Mouse (Mus musculus) gastrocnemius, postnatal 14 days (tissue): ENCODE measurements around the gene Hook2. TPM values are rescaled to one million over a fixed set of nuclear protein-coding genes. Genes with fewer than 3 reads are reported as not detected.

Experiments
- DNase-seq: peaks from one replicate; pipeline ENCODE4 v3.0.0; 2021; ENCODE audit warnings: mixed read lengths
- intact Hi-C: fragments of 180-260 bp; cut with DNase I; formaldehyde crosslinking; loops from one replicate; pipeline ENCODE4 v1.15.1; 2025; ENCODE audit warnings: low total_unique reads
- total RNA-seq, 2 experiments: library from RNA; stranded (reverse); gene quantifications; 2 replicates each; pipeline ENCODE4 v1.2.3; 2021

Hook2 gene
- total RNA-seq, 2 experiments from 2014 or later: 1.4 to 1.5 TPM

- intact Hi-C loops: no loop called here
Observed at GRCm38 (mm10) chr8:84985049-84985683, 5.2 kb upstream of the Hook2 start.

GRCm38 (mm10) chr8:84985684-84986378, 4.6 kb upstream of the Hook2 start:
- DNase-seq: peak; percentile 85
- intact Hi-C loops: no loop called here

More at GRCm38 (mm10) chr8:84985049-84985683, 5.2 kb upstream of the Hook2 start:
- DNase-seq: no peak

DNA sequence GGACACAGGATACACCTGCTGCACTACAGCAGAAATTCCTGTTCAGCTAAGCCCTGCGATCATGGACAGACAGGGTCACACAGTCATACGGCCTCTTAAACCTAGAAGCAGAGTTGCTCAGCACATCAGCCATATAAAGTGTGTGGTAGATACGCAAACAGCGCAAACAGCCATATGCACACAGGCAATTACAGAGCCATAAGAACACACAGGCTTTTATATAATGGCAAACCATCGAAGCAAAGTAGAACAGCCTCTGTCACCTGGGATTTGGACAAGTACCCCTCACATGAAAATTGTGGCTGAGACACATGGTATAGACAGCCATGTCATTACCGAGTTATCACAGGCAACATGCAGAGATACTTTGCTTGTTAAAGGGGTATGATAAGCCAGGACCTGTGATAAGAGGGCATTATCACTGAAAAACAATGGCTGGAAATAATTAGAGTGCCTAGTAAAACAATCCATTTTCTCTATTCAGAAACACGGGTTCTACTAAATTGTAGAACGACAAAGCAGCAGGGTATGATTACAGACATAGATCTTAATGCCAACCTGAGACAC, 3.9 kb upstream of the Hook2 start:
- DNase-seq: no peak
- intact Hi-C loops: no loop called here

DNA sequence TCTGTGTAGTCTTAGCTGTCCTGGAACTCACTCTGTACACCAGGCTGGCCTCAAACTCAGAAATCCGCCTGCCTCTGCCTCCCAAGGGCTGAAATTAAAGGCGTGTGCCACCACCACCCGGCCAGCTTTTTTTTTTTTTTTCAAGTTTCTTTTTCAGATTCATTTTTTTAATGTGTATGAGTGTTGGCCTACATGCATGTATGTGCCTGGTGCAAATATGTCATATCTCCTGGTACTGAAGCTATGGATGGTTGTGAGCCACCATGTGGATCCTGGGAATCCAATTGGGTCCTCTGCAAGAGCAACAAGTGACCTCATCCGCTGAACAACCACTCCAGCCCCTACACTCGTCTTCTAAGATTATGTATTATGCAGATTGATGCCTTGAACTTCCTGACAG, 3.0 kb upstream of the Hook2 start:
- no peak for DNase-seq
- intact Hi-C loops: no loop called here

DNA sequence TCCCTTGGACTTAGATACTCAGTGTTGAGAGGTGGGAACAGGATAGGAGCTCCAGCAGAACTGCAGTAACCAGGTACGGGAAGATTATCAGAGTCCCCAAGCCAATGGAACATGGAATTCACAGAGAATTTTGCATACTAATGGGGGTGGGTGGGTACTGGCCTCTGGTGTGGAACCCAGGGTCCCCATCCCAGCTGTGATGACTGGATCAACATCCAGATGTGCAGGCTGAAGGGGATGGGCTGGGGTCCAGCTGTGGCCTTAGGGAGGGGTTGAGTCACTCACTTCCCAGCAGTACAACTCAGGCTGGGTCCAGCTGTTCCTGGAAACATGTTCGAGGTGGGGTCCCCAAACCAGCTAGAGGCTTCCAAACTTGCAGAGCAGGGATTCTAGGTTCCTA, 2.5 kb upstream of the Hook2 start:
- intact Hi-C loops: no loop called here
- DNase-seq: no peak

GRCm38 (mm10) chr8:84989311-84989731, 1.1 kb upstream of the Hook2 start:
- intact Hi-C loops: no loop called here
- DNase-seq: peak; percentile 59

GRCm38 (mm10) chr8:84989810-84990209, 593 bp upstream of the Hook2 start:
- intact Hi-C loops: no loop called here

DNA sequence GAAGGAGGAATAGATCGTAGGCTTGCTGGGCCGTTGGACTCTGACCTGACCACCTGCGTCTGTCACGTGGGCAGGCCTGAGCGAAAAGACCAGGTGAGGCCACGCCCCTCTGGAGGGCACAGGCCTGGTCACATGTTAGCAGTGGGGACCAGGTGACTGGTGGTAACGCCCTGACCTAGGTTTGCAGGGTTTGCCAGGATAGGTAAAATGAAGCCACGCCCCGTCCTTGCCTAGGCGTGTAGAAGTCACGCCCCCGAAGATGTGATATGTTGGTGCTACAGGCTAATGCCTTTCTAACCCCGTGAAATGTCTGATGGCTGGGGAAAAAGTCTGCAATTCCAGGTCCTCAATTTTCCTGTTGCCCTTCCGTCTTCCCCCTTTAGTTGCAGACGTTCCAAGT, 433 bp downstream of the Hook2 start:
- DNase-seq: peak; percentile 40
- intact Hi-C loops: no loop called here

More at GRCm38 (mm10) chr8:84989810-84990209, 593 bp upstream of the Hook2 start:
- DNase-seq: peak; percentile 93

GRCm38 (mm10) chr8:84994375-84994774, 4.0 kb downstream of the Hook2 start:
- intact Hi-C loops: no loop called here
- no peak for DNase-seq

DNA sequence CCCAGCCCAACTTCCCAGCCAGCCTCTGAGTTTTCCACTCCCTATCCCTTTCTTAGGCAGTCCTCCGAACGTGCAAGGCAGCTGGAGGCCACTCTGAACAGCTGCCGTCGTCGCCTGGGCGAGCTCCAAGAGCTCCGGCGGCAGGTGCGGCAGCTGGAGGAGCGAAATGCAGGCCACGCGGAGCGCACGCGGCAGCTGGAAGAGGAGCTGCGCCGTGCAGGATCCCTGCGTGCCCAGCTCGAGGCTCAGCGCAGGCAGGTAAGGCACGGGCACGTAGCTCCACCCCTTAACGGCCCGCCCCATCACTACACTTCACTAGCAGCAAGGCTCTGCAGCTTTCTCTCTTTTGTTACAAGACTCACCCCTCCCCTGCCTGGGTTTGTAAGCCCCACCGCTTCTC, 5.3 kb downstream of the Hook2 start:
- peak; percentile 56 for DNase-seq
- intact Hi-C loops: loop anchor here (5.0 kb wide), 1 partner anchor 68 kb away; no protein-coding TSS in a partner anchor

DNA sequence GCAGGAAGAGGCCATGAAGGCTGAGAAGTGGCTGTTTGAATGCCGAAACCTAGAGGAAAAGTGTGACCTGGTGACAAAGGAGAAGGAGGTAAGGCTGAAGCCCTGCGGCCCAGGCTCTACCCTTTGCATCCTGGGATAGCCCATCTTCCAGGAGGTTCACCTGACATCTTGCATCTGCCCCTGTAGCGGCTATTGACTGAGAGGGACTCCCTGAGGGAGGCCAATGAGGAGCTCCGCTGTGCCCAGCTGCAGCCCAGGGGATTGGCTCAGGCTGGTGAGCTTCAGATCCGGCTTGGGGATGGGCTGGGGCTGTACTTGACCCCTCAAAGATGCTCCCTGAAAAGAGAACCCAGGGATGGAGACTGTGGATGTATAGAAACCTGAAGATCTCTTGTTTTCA, 6.6 kb downstream of the Hook2 start:
- intact Hi-C loops: loop anchor here (5.0 kb wide), 1 partner anchor 70 kb away; no protein-coding TSS in a partner anchor
- DNase-seq: no peak

GRCm38 (mm10) chr8:84997649-84998295, 7.4 kb downstream of the Hook2 start:
- intact Hi-C loops: loop anchor here (5.0 kb wide), 1 partner anchor 70 kb away; no protein-coding TSS in a partner anchor
- DNase-seq: peak; percentile 92

DNA sequence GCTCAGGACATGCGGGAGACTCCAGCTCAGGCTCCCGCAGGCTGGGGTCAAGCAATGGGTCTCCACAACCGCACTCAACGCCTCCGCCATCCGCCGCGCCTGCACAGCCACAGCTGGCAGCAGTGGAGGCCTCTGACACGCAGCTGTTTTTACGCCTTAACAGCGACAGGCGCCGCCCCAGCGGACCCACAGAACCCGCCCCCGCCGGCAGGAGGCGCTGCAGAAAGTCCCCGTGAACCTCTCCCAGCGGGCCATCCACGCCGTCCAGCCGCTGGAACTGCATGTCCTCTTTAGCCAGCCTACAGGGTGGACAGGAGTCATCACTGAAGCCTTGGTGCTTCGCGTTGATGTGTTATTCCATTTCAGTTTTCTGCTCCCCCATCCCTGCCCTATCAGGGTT, 17.3 kb downstream of the Hook2 start:
- peak; percentile 52 for DNase-seq
- intact Hi-C loops: no loop called here

GRCm38 (mm10) chr8:85011242-85011641, 20.8 kb downstream of the Hook2 start:
- intact Hi-C loops: no loop called here
- no peak for DNase-seq

GRCm38 (mm10) chr8:85013230-85013840, 22.9 kb downstream of the Hook2 start:
- intact Hi-C loops: no loop called here
- peak; percentile 63 for DNase-seq

DNA sequence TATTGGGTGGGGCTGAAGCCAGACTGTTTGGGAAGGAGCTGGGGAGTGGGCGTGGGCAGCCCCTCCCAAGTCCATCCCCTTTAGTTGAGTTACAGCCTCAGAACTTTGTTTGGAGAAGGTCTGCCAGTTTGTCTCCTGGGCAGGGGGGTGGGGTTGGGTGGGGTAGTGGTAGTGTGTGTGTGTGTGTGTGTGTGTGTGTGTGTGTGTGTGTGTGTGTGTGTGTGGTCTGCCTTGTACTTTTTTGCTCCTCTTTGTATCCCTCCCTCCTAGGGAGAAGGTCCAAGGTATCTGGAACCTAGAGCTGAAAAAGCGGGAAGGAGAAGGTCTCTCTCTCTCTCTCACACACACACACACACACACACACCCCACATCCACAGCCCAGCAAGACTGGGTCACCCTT, 24.0 kb downstream of the Hook2 start, which contains the start of gene Best2:
Gene Best2 (minus strand): TSS at position 101 of the 400 bp plus-strand sequence.
- intact Hi-C loops: no loop called here
- no peak for DNase-seq

DNA sequence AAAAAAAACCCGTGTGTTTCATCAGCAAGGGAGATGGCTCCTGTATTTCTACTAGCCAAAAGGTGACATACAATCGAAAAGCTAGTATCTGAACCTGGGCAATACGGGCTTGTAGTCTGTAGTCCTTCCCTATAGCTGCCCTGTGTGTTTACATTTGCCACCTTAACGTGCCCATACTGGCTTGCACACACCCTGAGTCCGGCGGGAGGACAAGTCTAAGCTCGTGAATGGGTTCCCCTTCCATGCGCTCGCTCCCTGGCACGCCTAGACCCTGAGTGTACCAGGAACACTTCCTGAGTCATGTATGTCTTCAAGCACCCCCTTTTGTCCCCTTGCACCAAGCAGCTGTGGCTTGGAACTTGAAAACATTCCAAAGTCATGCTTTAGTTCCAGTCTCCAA, 26.3 kb downstream of the Hook2 start:
- DNase-seq: no peak
- intact Hi-C loops: no loop called here

GRCm38 (mm10) chr8:85017209-85017608, 26.8 kb downstream of the Hook2 start:
- intact Hi-C loops: no loop called here
- DNase-seq: no peak

- intact Hi-C loops: no loop called here
Observed at GRCm38 (mm10) chr8:85021514-85022055, 31.2 kb downstream of the Hook2 start.

More at GRCm38 (mm10) chr8:85021514-85022055, 31.2 kb downstream of the Hook2 start:
- DNase-seq: no peak
